Mouse (Mus musculus) limb, embryonic 15.5 days (tissue): ENCODE data around the gene Tbc1d23. TPM values are rescaled to one million over a fixed set of nuclear protein-coding genes. Genes with fewer than 3 reads are reported as not detected.

Experiments
- ATAC-seq: fragments of 200-750 bp; cut with Nextera tagmentation; 2 replicates; pipeline ENCODE4 v1.8.0; 2017; ENCODE audit warnings: low read depth, moderate TSS enrichment; ENCODE audit not compliant: insufficient number of reproducible peaks, low FRiP score, low TSS enrichment
- H3K27ac ChIP-seq: fragments of 300-500 bp; sonication (generic); 2 replicates; pipeline ENCODE4 v1.5.1; 2015; ENCODE audit warnings: moderate library complexity, mild to moderate bottlenecking, inconsistent platforms
- H3K27me3 ChIP-seq: fragments of 300-500 bp; sonication (generic); 2 replicates; pipeline ENCODE4 v1.6.1; 2015; ENCODE audit warnings: inconsistent platforms
- H3K36me3 ChIP-seq: fragments of 300-500 bp; sonication (generic); 2 replicates; pipeline ENCODE4 v1.6.1; 2015; ENCODE audit warnings: inconsistent platforms
- H3K4me1 ChIP-seq: fragments of 300-500 bp; sonication (generic); 2 replicates; pipeline ENCODE4 v1.6.1; 2015; ENCODE audit warnings: inconsistent platforms
- H3K4me2 ChIP-seq: fragments of 300-500 bp; sonication (generic); 2 replicates; pipeline ENCODE4 v1.6.1; 2015; ENCODE audit warnings: mild to moderate bottlenecking, inconsistent platforms
- H3K4me3 ChIP-seq: fragments of 300-500 bp; sonication (generic); 2 replicates; pipeline ENCODE4 v1.5.1; 2015; ENCODE audit warnings: mild to moderate bottlenecking, inconsistent platforms
- H3K9ac ChIP-seq: fragments of 300-500 bp; sonication (generic); 2 replicates; pipeline ENCODE4 v1.6.1; 2015; ENCODE audit warnings: inconsistent platforms
- H3K9me3 ChIP-seq: fragments of 300-500 bp; sonication (generic); 2 replicates; pipeline ENCODE4 v1.6.1; 2016; ENCODE audit warnings: inconsistent platforms
- WGBS: fragments of 180-500 bp; shearing (Covaris S2); methylation state at CpG from one replicate; pipeline ENCODE4 v1.1.7; 2015; 5-methylcytosine and 5-hydroxymethylcytosine counted together
- polyA plus RNA-seq: library from polyadenylated mRNA; unstranded; fragments of >200 nt; fragmentation: Nextera tagmentation; extraction: Ambion mirVana; gene quantifications from 2 replicates; pipeline ENCODE4 v1.2.1, GENCODE M21; 2015

Gene Tbc1d23
- polyA plus RNA-seq, 1 experiment from 2014 or later: 34.6 TPM

DNA sequence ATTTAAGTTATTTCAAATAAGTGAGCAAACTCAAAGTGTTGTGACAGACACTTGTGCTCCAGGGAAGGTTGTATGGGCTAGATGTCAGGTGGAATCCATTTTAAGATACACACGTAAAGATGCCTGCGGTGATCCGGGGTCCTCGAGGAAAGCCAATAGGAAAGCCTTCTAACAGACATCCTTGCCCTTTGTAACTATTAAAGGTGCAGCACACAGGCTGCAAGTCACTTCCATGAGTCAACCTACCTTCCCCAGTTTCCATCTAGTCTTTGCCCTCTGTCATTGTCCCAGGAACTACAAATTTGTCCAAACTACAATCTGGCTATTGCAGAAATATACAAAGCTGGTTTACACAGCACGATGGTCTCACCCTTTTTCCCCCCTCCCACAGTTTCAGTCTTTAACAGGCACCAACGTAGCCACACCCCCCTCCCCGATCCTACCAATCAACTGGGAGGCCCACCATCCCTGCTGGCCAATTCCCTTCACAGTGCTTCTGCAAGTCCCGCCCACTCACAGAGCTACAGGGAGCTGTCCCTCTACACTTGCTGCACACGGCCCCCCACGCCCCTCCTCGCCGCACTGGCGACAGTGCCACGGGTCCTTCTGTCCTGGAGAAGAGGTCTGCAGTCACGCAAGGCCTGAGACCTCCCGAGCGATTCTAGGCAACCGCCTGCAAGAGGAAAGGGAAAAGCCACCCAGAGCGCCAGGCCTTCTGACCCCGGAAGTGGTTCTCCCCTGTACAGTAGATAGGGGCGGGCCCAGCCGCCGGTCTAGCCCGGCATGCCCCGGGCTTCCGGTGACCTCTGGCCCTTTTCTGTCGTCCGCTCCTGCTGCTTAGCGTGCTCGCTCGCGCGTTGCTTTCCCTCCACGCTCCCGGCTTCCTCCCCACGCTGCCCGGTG is 110.1 kb downstream of the Tbc1d23 start, which contains the start of gene Tomm70a:
Gene Tomm70a (plus strand): TSS at position 791 of the 903 bp plus-strand sequence.
- H3K27me3 ChIP-seq: no peaks in the 10 kb centered on the region
- peak within 1 kb of the TSS; percentile 68 for H3K4me2 ChIP-seq
- H3K9me3 ChIP-seq: no peaks in the 10 kb centered on the region
- H3K27ac ChIP-seq: peak within 1 kb of the TSS; percentile 94
- peak within 1 kb of the TSS; percentile 100 for H3K4me3 ChIP-seq
- ATAC-seq: peak; percentile 99
- peak within 1 kb of the TSS; percentile 99 for H3K9ac ChIP-seq
- H3K4me1 ChIP-seq: peaks cover 14% of the 10 kb centered on the region
- H3K36me3 ChIP-seq: no peaks in the 10 kb centered on the region
- under 1% methylated on average over 36 of the region's 37 CpGs for WGBS

Other genes starting within 250 kb of the Tbc1d23 start
- gene Tmem45a2, start 160.1 kb downstream of the Tbc1d23 start, polyA plus RNA-seq: not detected in 2 replicates
- gene Tomm70a, start 109.8 kb downstream of the Tbc1d23 start, polyA plus RNA-seq: 29.3 and 32.7 TPM in 2 replicates
- gene Nit2, start 64.2 kb downstream of the Tbc1d23 start, polyA plus RNA-seq: 78.4 and 82.3 TPM in 2 replicates
- not detected in 2 replicates for gene Tmem30c, start 61.4 kb upstream of the Tbc1d23 start, polyA plus RNA-seq
- 46.3 and 46.8 TPM in 2 replicates for gene Filip1l, start 121.6 kb upstream of the Tbc1d23 start, polyA plus RNA-seq